ENCODE assay signal across 8 mouse cellular contexts in the genomic region with DNA sequence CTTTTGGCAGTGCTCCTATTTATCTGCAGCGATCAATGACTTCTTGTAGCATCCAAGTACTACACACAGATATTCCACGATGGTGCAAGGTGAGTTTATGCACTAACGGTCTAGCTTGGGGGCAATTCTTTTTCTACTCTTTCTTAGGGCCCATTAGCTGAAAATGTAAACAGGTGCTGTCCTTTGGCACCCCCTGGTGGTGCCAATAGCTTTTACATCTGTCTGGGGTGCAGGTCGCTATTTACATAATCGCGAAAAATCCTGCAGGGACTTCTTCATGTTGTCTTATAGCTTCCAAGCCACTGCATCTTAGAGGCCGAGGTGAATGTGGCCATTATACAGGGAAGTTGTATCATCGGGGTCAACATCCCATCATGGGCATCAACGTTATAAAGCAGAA.
DNase-seq lines count a peak whose midpoint lies in the region; ATAC-seq lines count a peak whose summit lies in the region.

No protein-coding gene starts in this region.

- H3K9ac ChIP-seq in midbrain, embryonic 15.5 days = no peak overlapping the region
- H3K9ac ChIP-seq in embryonic facial prominence, embryonic 14.5 days (ENCODE audit: low read depth, low read length) = no peak overlapping the region
- H3K9ac ChIP-seq in neural tube, embryonic 11.5 days (ENCODE audit: low read length) = no peak overlapping the region

- intact Hi-C loops in heart, postnatal 10 days (cut with DNase I) = loop anchor here (1.0 to 10.0 kb wide), 4 partner anchors 168 to 826 kb away; no protein-coding TSS in a partner anchor

- H3K4me1 ChIP-seq in midbrain, embryonic 10.5 days = peaks cover 12% of the 10 kb centered on the region
- H3K4me1 ChIP-seq in midbrain, embryonic 15.5 days = no peaks in the 10 kb centered on the region
- 0 out of 2 replicates have a peak, but pooled peaks cover 6% of the 10 kb centered on the region for H3K4me1 ChIP-seq in embryonic facial prominence, embryonic 14.5 days (ENCODE audit: control insufficient read depth, insufficient read depth, low read length)
- H3K4me1 ChIP-seq in neural tube, embryonic 11.5 days (ENCODE audit: control insufficient read depth, insufficient read depth, low read length) = no peaks in the 10 kb centered on the region; the same call in 1 of the 2 replicates

- no peak overlapping the region for H3K27ac ChIP-seq in midbrain, embryonic 10.5 days (replicated peaks)
- no peak overlapping the region for H3K27ac ChIP-seq in midbrain, embryonic 15.5 days
- H3K27ac ChIP-seq in embryonic facial prominence, embryonic 14.5 days (replicated peaks; ENCODE audit: low read depth, low read length) = no peak overlapping the region
- H3K27ac ChIP-seq in neural tube, embryonic 11.5 days (ENCODE audit: low read depth, low read length) = no peak overlapping the region

- no peak overlapping the region for H3K4me2 ChIP-seq in midbrain, embryonic 15.5 days
- no peak overlapping the region for H3K4me2 ChIP-seq in embryonic facial prominence, embryonic 14.5 days (ENCODE audit: low read depth, low read length)
- H3K4me2 ChIP-seq in neural tube, embryonic 11.5 days (ENCODE audit: low read depth) = no peak overlapping the region

- H3K9me3 ChIP-seq in midbrain, embryonic 10.5 days (replicated peaks) = no peaks in the 10 kb centered on the region
- no peaks in the 10 kb centered on the region for H3K9me3 ChIP-seq in midbrain, embryonic 15.5 days
- no peaks in the 10 kb centered on the region for H3K9me3 ChIP-seq in embryonic facial prominence, embryonic 14.5 days (ENCODE audit: control insufficient read depth, low read length)
- H3K9me3 ChIP-seq in neural tube, embryonic 11.5 days (ENCODE audit: control insufficient read depth, low read length) = no peaks in the 10 kb centered on the region

- H3K4me3 ChIP-seq in midbrain, embryonic 10.5 days = no peak overlapping the region
- H3K4me3 ChIP-seq in midbrain, embryonic 15.5 days = no peak overlapping the region
- no peak overlapping the region for H3K4me3 ChIP-seq in embryonic facial prominence, embryonic 14.5 days (ENCODE audit: low read depth, low read length)
- no peak overlapping the region for H3K4me3 ChIP-seq in neural tube, embryonic 11.5 days (ENCODE audit: low read depth, low read length)

- 45% methylated on average over 9 of the region's 9 CpGs for WGBS in midbrain, embryonic 10.5 days
- 42% methylated on average over 9 of the region's 9 CpGs for WGBS in midbrain, embryonic 15.5 days
- 31% methylated on average over 9 of the region's 9 CpGs for WGBS in embryonic facial prominence, embryonic 14.5 days
- 43% methylated on average over 9 of the region's 9 CpGs for WGBS in neural tube, embryonic 11.5 days

- H3K27me3 ChIP-seq in midbrain, embryonic 10.5 days (ENCODE audit: low read depth, poor library complexity, severe bottlenecking) = no peaks in the 10 kb centered on the region
- H3K27me3 ChIP-seq in midbrain, embryonic 15.5 days (replicated peaks) = no peaks in the 10 kb centered on the region
- H3K27me3 ChIP-seq in embryonic facial prominence, embryonic 14.5 days (replicated peaks; ENCODE audit: control insufficient read depth, insufficient read depth, low read length) = no peaks in the 10 kb centered on the region
- H3K27me3 ChIP-seq in neural tube, embryonic 11.5 days (ENCODE audit: control insufficient read depth, insufficient read depth, low read length) = no peaks in the 10 kb centered on the region

- peak; percentile 66 for DNase-seq in midbrain, embryonic 10.5 days (ENCODE audit: low spot score)
- peak; percentile 75 for DNase-seq in adrenal gland, postnatal 14 days
- DNase-seq in embryonic facial prominence, embryonic 14.5 days (ENCODE audit: low spot score) = peak; percentile 75
- DNase-seq in heart, postnatal 10 days = peak; percentile 60 to 67
- DNase-seq in left cerebral cortex, adult 18-20 months (ENCODE audit: low spot score in 2 of 2) = peak; percentile 50 to 62
- DNase-seq in neural tube, embryonic 11.5 days (ENCODE audit: low spot score) = peak; percentile 78
- no peak for DNase-seq in spleen, adult 18-20 months

- no peaks in the 10 kb centered on the region for H3K36me3 ChIP-seq in midbrain, embryonic 10.5 days
- H3K36me3 ChIP-seq in midbrain, embryonic 15.5 days (replicated peaks) = no peaks in the 10 kb centered on the region
- H3K36me3 ChIP-seq in embryonic facial prominence, embryonic 14.5 days (ENCODE audit: control insufficient read depth, insufficient read depth, low read length) = no peaks in the 10 kb centered on the region
- no peaks in the 10 kb centered on the region for H3K36me3 ChIP-seq in neural tube, embryonic 11.5 days (ENCODE audit: control insufficient read depth, insufficient read depth, low read length)

- ATAC-seq in midbrain, embryonic 15.5 days (replicated peaks) = no peak
- ATAC-seq in embryonic facial prominence, embryonic 14.5 days (ENCODE audit: low read depth) = no peak
- ATAC-seq in neural tube, embryonic 11.5 days (ENCODE audit: insufficient read depth, low FRiP score, low TSS enrichment) = 0 out of 2 replicates have a peak, but pooled peaks have one; percentile 41

Comparison
In these comparisons a context has a peak if more than half of its experiments do, and no peak if none do; other contexts are left out.
1. DNase-seq: peak in midbrain, embryonic 10.5 days (single experiment), adrenal gland, postnatal 14 days (single experiment), embryonic facial prominence, embryonic 14.5 days (single experiment), heart, postnatal 10 days (2 of 2), left cerebral cortex, adult 18-20 months (2 of 2) and neural tube, embryonic 11.5 days (single experiment); none in spleen, adult 18-20 months (0 of 2).